Mouse (Mus musculus) T-cell, adult 66 days (primary cell): ENCODE measurements around the gene Mmp3. TPM values are rescaled to one million over a fixed set of nuclear protein-coding genes. Genes with fewer than 3 reads are reported as not detected.

Source experiments
- total RNA-seq, 2 experiments: library from RNA; stranded (reverse); gene quantifications; 3 replicates in 1 of 2; 4 replicates in 1 of 2; pipeline ENCODE4 v1.2.4; 2023

Mmp3 gene
- not detected for total RNA-seq

DNA sequence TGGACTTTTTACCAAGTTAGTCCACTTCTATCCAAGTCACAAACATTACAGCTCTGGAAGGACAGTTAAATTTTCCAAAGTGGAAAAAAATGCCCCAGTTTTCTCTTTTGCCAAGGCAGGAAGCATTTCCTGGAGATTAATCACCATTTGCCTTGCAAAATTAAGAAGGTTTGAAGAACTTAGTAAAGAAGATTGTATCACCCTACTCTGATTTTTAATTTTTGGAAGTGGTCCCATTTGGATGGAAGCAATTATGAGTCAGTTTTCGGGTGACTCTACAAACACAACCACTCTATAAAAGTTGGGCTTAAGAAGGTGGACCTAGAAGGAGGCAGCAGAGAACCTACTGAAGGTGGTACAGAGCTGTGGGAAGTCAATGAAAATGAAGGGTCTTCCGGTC lies at the start of gene Mmp3:
Mmp3 (plus strand) TSS at position 301 of the 400 bp plus-strand sequence.

DNA sequence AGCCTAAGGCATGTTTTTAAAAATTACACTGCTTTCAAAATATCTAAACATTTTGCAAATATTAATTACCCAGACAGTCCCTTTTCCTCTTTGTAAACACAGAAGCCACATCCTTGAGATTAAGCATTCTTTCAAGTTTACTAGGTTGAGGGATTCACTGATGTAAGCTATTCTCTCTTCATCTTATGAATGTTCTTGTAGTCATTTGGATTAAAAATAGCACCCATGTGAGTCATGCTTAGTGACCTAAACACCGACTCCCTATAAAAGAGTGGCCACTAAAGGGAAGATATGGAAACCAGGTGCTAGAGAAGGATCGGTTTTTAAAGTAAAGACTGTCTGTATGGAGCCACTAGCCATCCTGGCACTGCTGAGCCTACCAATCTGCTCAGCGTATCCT lies 56.4 kb downstream of the Mmp3 start, which contains the start of gene Mmp10:
Mmp10 (plus strand) TSS at position 302 of the 400 bp plus-strand sequence.

Other genes with a start within 250 kb of the Mmp3 start
- not detected for gene Mmp13, start 173.3 kb upstream of the Mmp3 start, total RNA-seq
- 1 to 10 TPM in 1 of 2 experiments, not detected in 1; 1.3 TPM for gene Mmp12, start 101.4 kb upstream of the Mmp3 start, total RNA-seq
- not detected for gene Mmp1b, start 57.8 kb upstream of the Mmp3 start, total RNA-seq
- not detected for gene Mmp10, start 56.5 kb downstream of the Mmp3 start, total RNA-seq
- gene Mmp8, start 112.6 kb downstream of the Mmp3 start, total RNA-seq = under 1 TPM in 1 of 2 experiments, not detected in 1; 0.23 TPM
- not detected for gene Mmp27, start 125.6 kb downstream of the Mmp3 start, total RNA-seq
- gene Mmp20, start 182.4 kb downstream of the Mmp3 start, total RNA-seq = not detected
- not detected for gene Mmp7, start 246.3 kb downstream of the Mmp3 start, total RNA-seq